Mouse (Mus musculus) stomach, embryonic 15.5 days (tissue): ENCODE data around the gene Swi5. TPM values are rescaled to one million over a fixed set of nuclear protein-coding genes. Genes with fewer than 3 reads are reported as not detected.

Experiments used
- ATAC-seq: fragments of 200-750 bp; cut with Nextera tagmentation; 2 replicates; pipeline ENCODE4 v1.8.0; 2017; ENCODE audit warnings: low read depth, moderate number of reproducible peaks, moderate TSS enrichment; ENCODE audit not compliant: insufficient read depth, low FRiP score
- H3K27ac ChIP-seq: fragments of 300-500 bp; sonication (generic); 2 replicates; pipeline ENCODE4 v1.5.1; 2015; ENCODE audit warnings: mild to moderate bottlenecking, inconsistent platforms
- H3K27me3 ChIP-seq: fragments of 300-500 bp; sonication (generic); replicated peaks from 2 replicates; pipeline ENCODE4 v1.6.1; 2015; ENCODE audit warnings: inconsistent platforms
- H3K36me3 ChIP-seq: fragments of 300-500 bp; sonication (generic); 2 replicates; pipeline ENCODE4 v1.6.1; 2015; ENCODE audit warnings: inconsistent platforms
- H3K4me1 ChIP-seq: fragments of 300-500 bp; sonication (generic); 2 replicates; pipeline ENCODE4 v1.6.1; 2015; ENCODE audit warnings: inconsistent platforms
- H3K4me2 ChIP-seq: fragments of 300-500 bp; sonication (generic); 2 replicates; pipeline ENCODE4 v1.6.1; 2015; ENCODE audit warnings: mild to moderate bottlenecking, inconsistent platforms
- H3K4me3 ChIP-seq: fragments of 300-500 bp; sonication (generic); replicated peaks from 2 replicates; pipeline ENCODE4 v1.5.1; 2015; ENCODE audit warnings: inconsistent platforms
- H3K9ac ChIP-seq: fragments of 300-500 bp; sonication (generic); 2 replicates; pipeline ENCODE4 v1.6.1; 2015; ENCODE audit warnings: inconsistent platforms
- H3K9me3 ChIP-seq: fragments of 300-500 bp; sonication (generic); 2 replicates; pipeline ENCODE4 v1.6.1; 2016; ENCODE audit warnings: inconsistent platforms
- WGBS: fragments of 180-500 bp; shearing (Covaris S2); methylation state at CpG from one replicate; pipeline ENCODE4 v1.1.7; 2015; 5-methylcytosine and 5-hydroxymethylcytosine counted together
- polyA plus RNA-seq: library from polyadenylated mRNA; unstranded; fragments of >200 nt; fragmentation: Nextera tagmentation; extraction: Ambion mirVana; gene quantifications from 2 replicates; pipeline ENCODE4 v1.2.1, GENCODE M21; 2015

Gene Swi5
- polyA plus RNA-seq, 1 experiment from 2014 or later = 418 TPM

GRCm38 (mm10) chr2:32288371-32288931 lies 576 bp upstream of the Swi5 start:
- WGBS = under 1% methylated on average over 29 of the region's 29 CpGs
- Histone ChIP-seq H3K9ac (peak overlapping the region; percentile 65), H3K27me3 (no peaks in the 10 kb centered on the region), H3K36me3 (peaks cover 15% of the 10 kb centered on the region), H3K4me2 (peak overlapping the region; percentile 76), H3K27ac (peak overlapping the region; percentile 64; the same call in 1 of the 2 replicates), H3K4me1 (peaks cover 16% of the 10 kb centered on the region), H3K9me3 (no peaks in the 10 kb centered on the region), H3K4me3 (peak overlapping the region; percentile 87)
- peak; percentile 30 for ATAC-seq

- peak within 1 kb of the TSS; percentile 84 for H3K4me2 ChIP-seq
- H3K9ac ChIP-seq = peak within 1 kb of the TSS; percentile 91
- H3K4me1 ChIP-seq = peaks cover 19% of the 10 kb centered on the region
- 0% methylated on average over 23 of the region's 23 CpGs for WGBS
- no peak for ATAC-seq
- H3K9me3 ChIP-seq = no peaks in the 10 kb centered on the region
- peak within 1 kb of the TSS; percentile 87 for H3K4me3 ChIP-seq
- peak within 1 kb of the TSS; percentile 68 for H3K27ac ChIP-seq
- H3K36me3 ChIP-seq = peaks cover 16% of the 10 kb centered on the region
- no peaks in the 10 kb centered on the region for H3K27me3 ChIP-seq
Measured at GRCm38 (mm10) chr2:32287334-32287840, 488 bp downstream of the Swi5 start, which contains the start of gene Golga2. Gene Golga2 (plus strand): TSS chr2:32287384.

DNA sequence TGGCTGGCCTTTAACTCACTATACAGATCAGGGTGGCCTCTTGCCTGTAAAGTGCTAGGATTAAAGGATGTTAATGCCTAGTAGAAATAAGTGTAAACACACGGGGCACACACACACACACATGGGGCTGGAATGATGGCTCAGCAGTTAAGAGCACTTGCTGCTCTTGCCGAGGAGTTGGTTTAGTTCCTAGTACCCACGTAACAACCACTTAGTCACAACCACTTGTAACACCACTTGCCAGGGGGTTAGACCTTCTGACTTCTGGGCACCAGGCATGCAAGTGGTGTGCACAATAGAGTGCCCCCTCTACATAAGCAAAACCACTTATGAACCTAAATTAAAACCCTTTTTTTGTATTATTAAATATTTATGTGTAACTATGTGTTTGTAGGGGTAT lies 3.9 kb downstream of the Swi5 start:
- H3K4me1 ChIP-seq = peaks cover 13% of the 10 kb centered on the region
- H3K9ac ChIP-seq = no peak overlapping the region
- H3K4me2 ChIP-seq = no peak overlapping the region
- ATAC-seq = no peak
- H3K27ac ChIP-seq = no peak overlapping the region
- no peak overlapping the region for H3K4me3 ChIP-seq
- H3K27me3 ChIP-seq = no peaks in the 10 kb centered on the region
- H3K36me3 ChIP-seq = peaks cover 38% of the 10 kb centered on the region
- WGBS = 72% methylated on average over 3 of the region's 3 CpGs
- H3K9me3 ChIP-seq = no peaks in the 10 kb centered on the region

- Histone ChIP-seq H3K36me3 (peaks cover 50% of the 10 kb centered on the region), H3K4me1 (peaks cover 11% of the 10 kb centered on the region; the same call in 1 of the 2 replicates), H3K9me3 (no peaks in the 10 kb centered on the region), H3K4me2 (no peak overlapping the region), H3K9ac (no peak overlapping the region), H3K27me3 (no peaks in the 10 kb centered on the region), H3K4me3 (no peak overlapping the region), H3K27ac (no peak overlapping the region)
- ATAC-seq = no peak
- 88% methylated on average over 1 of the region's 1 CpGs for WGBS
Measured at GRCm38 (mm10) chr2:32282727-32283126, 5.1 kb downstream of the Swi5 start.

DNA sequence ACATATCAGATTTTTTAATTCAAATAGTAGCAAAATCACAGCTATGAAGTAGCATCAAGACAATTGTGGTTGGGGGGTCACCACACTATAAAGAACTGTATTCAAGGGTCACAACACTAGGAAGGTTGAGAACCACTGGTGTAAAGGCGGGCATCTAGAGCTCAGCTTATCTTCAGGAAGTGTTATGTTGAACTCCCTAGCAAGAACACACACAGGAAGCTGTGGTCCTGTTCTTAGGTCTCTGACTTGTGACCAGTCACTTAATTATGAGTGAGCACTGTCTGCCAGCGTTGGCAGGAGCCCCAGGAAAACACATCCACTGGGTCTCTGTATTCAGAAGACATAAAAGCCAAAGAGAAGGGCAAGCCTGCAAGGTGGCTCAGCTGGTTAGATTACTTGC lies 5.6 kb downstream of the Swi5 start:
- Histone ChIP-seq H3K4me2 (no peak overlapping the region), H3K27me3 (no peaks in the 10 kb centered on the region), H3K9ac (no peak overlapping the region), H3K4me3 (no peak overlapping the region), H3K27ac (no peak overlapping the region), H3K4me1 (peaks cover 11% of the 10 kb centered on the region; the same call in 1 of the 2 replicates), H3K9me3 (no peaks in the 10 kb centered on the region), H3K36me3 (peaks cover 50% of the 10 kb centered on the region)
- no peak for ATAC-seq
- 90% methylated on average over 2 of the region's 2 CpGs for WGBS

DNA sequence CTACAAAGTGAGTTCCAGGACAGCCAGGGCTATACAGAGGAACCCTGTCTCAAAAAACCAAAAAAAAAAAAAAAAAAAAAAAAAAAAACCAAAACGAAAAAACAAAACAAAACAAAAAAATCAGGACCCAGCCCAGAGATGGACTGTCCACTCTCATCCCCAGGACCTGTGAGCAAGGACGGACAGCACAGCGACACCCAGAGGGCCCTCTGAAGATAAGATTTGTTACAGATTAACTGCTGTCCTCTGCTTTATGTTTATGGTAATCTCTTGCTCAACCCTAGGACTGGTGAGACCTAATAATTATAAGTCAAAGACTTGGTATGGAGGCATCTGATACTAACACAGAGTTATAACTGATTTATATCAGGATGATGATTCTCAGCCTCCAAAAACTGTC lies 12.1 kb downstream of the Swi5 start:
- H3K9me3 ChIP-seq = no peaks in the 10 kb centered on the region
- no peak overlapping the region for H3K4me2 ChIP-seq
- WGBS = 56% methylated on average over 3 of the region's 3 CpGs
- ATAC-seq = no peak
- peaks cover 30% of the 10 kb centered on the region for H3K36me3 ChIP-seq
- no peaks in the 10 kb centered on the region for H3K27me3 ChIP-seq
- no peak overlapping the region for H3K27ac ChIP-seq
- H3K4me1 ChIP-seq = no peaks in the 10 kb centered on the region
- H3K9ac ChIP-seq = no peak overlapping the region
- no peak overlapping the region for H3K4me3 ChIP-seq

DNA sequence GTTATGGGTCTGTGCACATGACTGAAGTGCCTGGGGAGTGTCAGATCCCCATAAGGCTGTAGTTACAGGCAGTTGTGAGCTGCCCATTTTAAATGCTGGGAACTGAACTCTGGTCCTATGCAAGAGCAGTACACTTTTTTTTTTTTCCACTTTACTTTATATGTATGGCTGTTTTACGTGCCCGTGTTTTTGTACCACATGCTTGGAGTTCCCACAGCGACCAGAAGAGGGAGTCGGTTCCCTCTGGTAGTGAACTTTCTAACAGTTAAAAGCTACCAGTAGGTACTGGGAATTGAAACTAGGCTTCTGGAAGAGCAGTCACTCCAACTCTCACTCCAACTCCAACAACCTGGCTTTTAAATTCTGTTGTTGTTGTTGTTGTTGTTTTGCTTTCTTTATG lies 27.2 kb downstream of the Swi5 start:
- Histone ChIP-seq H3K4me2 (peak overlapping the region; percentile 76; the same call in 1 of the 2 replicates), H3K36me3 (peaks cover 10% of the 10 kb centered on the region; the same call in 1 of the 2 replicates), H3K4me1 (peaks cover 12% of the 10 kb centered on the region), H3K27me3 (no peaks in the 10 kb centered on the region), H3K27ac (no peak overlapping the region), H3K9me3 (no peaks in the 10 kb centered on the region), H3K4me3 (no peak overlapping the region), H3K9ac (no peak overlapping the region)
- whole genome bisulfite sequencing = 35% methylated on average over 4 of the region's 4 CpGs
- ATAC-seq = no peak

DNA sequence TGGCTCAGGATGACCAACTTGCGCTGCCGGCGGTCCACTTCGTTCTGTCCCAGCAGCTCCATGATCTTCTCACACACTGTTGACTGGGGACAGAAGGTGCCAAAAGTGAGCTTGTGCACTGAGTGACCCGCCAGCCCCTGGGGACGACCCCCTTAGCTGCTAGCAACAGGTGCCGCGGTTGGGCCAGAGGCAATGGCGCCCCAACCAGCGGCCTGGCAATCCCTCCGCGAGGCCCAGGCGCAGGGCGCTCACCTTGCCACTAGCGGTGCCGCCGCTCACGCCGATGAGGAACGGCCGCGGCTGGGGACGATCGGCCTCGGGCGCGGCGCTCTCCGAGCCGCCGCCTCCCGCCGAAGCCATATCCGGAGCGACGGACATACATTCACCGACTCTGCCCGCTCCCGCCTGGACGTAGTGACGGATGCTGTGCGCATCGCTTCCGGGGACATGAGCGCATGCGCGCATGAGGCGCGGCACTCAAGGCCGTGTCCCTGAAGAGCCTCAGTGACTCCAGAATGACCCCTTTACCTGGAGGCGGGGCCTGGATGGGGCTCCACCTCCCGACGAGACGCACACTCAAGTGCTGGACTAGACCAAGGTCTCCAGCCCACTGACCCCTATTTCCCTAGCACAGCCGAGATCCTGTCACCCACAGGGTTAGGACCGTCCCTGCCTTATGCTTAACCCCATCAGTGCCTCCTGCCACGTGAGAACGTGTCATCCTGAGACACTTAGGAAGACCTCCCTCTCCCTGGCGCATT lies 28.0 kb downstream of the Swi5 start, which contains the start of gene Uck1:
Uck1 (minus strand) TSS at position 503 of the 761 bp plus-strand sequence.
- no peaks in the 10 kb centered on the region for H3K9me3 ChIP-seq
- peak; percentile 92 for ATAC-seq
- H3K4me1 ChIP-seq = peaks cover 12% of the 10 kb centered on the region
- peak within 1 kb of the TSS; percentile 89 for H3K9ac ChIP-seq
- H3K36me3 ChIP-seq = peaks cover 10% of the 10 kb centered on the region; the same call in 1 of the 2 replicates
- peak within 1 kb of the TSS; percentile 67 for H3K27ac ChIP-seq
- peak within 1 kb of the TSS; percentile 90 for H3K4me3 ChIP-seq
- H3K4me2 ChIP-seq = peak within 1 kb of the TSS; percentile 76
- no peaks in the 10 kb centered on the region for H3K27me3 ChIP-seq
- WGBS = 1% methylated on average over 59 of the region's 59 CpGs

DNA sequence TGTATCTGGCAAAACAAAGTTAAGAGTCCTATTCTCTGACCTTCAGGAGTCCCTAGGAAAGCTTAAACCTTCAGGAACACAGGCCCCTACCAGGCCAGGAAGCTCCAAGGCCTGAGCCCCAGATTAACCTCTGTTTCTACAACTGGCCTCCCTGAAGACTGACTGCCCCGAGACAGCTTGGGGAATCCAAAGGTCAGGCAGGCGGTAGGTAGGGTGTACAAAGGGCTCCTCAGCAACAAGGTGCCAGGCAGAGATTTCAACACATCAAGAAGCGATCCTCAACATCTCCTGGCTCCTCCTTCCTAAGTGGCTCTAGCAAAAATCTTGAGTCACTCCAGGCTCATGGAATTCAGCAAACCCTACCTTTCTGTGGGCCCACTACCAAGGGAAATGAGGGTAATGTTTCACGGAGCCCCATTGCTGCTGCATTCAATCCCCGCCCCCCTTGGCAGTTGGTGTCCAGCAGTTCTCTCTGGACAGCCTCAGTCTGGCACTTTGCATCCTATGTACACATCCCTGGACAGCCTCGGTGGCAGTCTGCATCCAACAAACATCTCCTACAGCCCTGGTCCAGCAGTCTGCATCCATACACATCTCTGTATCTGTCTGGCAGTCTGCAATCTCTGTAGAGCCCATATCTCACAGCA lies 28.9 kb downstream of the Swi5 start:
- Histone ChIP-seq H3K36me3 (peaks cover 19% of the 10 kb centered on the region; the same call in 1 of the 2 replicates), H3K4me1 (peaks cover 12% of the 10 kb centered on the region), H3K4me2 (peak overlapping the region; percentile 76), H3K27me3 (no peaks in the 10 kb centered on the region), H3K9ac (peak overlapping the region; percentile 89), H3K4me3 (peak overlapping the region; percentile 90), H3K9me3 (no peaks in the 10 kb centered on the region), H3K27ac (peak overlapping the region; percentile 67)
- WGBS = 50% methylated on average over 6 of the region's 6 CpGs
- ATAC-seq = no peak

- H3K4me3 ChIP-seq = no peak overlapping the region
- no peaks in the 10 kb centered on the region for H3K9me3 ChIP-seq
- 81% methylated on average over 11 of the region's 11 CpGs for WGBS
- no peak overlapping the region for H3K27ac ChIP-seq
- no peak overlapping the region for H3K4me2 ChIP-seq
- H3K4me1 ChIP-seq = peaks cover 16% of the 10 kb centered on the region
- H3K9ac ChIP-seq = no peak overlapping the region
- no peaks in the 10 kb centered on the region for H3K27me3 ChIP-seq
- peaks cover 32% of the 10 kb centered on the region for H3K36me3 ChIP-seq
- ATAC-seq = no peak
Measured at GRCm38 (mm10) chr2:32256273-32256672, 31.6 kb downstream of the Swi5 start.

- ATAC-seq = no peak
- no peak overlapping the region for H3K9ac ChIP-seq
- no peaks in the 10 kb centered on the region for H3K9me3 ChIP-seq
- H3K4me3 ChIP-seq = no peak overlapping the region
- no peak overlapping the region for H3K4me2 ChIP-seq
- no peak overlapping the region for H3K27ac ChIP-seq
- peaks cover 37% of the 10 kb centered on the region for H3K36me3 ChIP-seq
- H3K4me1 ChIP-seq = peaks cover 12% of the 10 kb centered on the region
- H3K27me3 ChIP-seq = no peaks in the 10 kb centered on the region
- 70% methylated on average over 5 of the region's 5 CpGs for WGBS
Measured at GRCm38 (mm10) chr2:32254563-32254962, 33.3 kb downstream of the Swi5 start.
